Mouse (Mus musculus) left cerebral cortex, adult 11 months (tissue): Measurements from ENCODE around the gene Olfr617.
"Not testable (repeated sequence)": the region's sequence is repeated elsewhere in the genome, so short reads cannot be mapped to it uniquely, and the experiment has no call there.

Source experiments
- DNase-seq: peaks from one replicate; pipeline ENCODE4 v3.0.0; 2022; ENCODE audit warnings: low spot score

Gene Olfr617

DNA sequence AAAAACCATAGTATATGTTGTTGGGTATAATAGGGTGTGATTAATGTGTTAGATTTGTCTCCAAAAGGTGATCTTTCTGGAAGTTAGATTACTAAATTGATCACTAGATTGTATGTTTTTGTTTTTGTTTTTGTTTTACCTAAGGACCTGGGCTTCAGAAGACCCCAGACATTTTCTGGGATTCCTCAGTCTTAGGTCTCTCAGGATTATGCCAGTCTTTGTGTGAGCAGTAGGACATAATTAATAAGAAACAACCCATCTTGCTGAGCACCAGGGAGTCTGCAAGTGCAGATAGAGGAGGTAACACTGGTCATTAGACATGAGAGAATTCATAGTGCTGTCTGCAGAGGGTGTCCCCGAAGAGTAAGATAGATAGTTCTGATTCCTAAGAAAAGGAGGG is at the start of gene Olfr617:
TSS of gene Olfr617 (plus strand) at position 301 of the 400 bp plus-strand sequence.
- DNase-seq = no peak

DNA sequence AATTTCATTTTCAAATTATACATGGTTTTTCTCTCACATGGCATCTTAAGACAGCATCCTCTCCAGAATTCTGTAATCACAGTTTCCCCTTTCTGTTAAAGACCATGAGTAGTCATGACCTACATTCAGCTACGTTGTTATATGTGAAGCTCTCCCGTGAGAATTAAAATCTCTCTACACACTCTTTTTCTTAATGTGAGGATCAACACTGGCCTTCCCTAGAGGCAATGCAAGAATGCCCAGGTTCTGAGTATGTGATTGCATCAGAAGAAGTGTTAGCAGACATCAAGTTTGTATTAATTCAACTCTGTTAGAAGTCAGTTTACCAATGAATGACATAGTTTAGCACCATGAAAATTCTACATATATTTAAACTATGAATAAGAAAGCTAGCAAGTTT is 30.2 kb upstream of the Olfr617 start, which contains the start of gene Olfr612:
TSS of gene Olfr612 (minus strand) at position 101 of the 400 bp plus-strand sequence.
- not testable (repeated sequence) for DNase-seq

DNA sequence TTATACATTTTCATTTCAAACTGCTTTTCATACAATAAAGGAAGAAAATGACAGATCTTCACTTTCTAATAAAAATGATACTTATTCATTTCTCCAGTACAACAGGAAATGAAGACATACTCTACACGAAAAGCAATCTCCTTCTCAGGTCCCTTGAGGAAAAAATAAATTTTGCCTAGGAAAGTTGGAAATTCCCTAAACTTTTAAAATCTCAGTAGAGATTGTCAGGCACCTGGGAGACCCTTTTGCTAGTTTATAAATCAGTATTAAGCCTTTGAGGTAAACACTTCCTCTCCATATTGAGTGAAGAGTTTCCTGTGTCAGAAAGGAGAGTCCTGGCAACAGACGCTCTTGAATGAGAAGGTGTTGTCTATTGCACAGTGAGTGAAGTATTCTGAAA is 25.1 kb upstream of the Olfr617 start, which contains the start of gene Olfr613:
TSS of gene Olfr613 (plus strand) at position 301 of the 400 bp plus-strand sequence.
- DNase-seq = no peak

DNA sequence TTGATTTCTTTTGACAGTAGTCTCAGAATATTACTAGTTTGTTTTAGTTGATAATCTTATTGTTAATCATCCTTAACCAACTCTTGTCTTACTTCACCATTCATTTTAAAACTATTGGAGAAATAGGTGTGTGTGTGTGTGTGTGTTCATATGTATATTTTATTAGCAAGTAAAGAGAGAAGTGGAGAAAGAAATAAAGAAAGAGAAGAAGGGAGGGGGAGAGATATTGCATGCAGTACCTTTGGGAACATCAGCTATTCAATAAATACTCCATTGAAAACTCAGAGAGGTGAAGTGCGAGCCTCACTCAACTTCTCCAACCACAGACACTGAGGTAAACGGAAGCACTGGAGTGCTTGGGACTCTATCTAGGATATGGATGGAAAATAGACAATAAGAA is 17.1 kb upstream of the Olfr617 start, which contains the start of gene Olfr615:
TSS of gene Olfr615 (plus strand) at position 301 of the 400 bp plus-strand sequence.
- DNase-seq = no peak

DNA sequence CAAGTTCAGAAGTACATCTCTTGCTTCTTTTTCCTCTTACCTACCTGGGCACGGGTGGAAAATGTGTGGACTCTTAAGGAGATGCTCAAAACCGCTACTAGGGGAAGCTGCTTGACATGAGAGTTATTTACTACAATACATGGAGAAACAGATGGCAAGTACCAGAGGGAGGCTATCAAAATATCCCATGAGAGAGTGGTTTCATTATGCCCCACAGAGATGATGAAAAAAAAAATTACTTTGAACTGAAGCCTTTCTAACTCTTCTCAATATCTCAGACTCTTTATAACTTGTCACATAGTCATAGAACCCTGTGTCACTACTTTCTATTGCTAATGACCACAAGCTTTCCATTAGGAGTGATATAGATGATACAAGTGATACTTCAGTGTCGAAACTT is 3.8 kb upstream of the Olfr617 start, which contains the start of gene Olfr616:
TSS of gene Olfr616 (minus strand) at position 101 of the 400 bp plus-strand sequence.
- DNase-seq = no peak

DNA sequence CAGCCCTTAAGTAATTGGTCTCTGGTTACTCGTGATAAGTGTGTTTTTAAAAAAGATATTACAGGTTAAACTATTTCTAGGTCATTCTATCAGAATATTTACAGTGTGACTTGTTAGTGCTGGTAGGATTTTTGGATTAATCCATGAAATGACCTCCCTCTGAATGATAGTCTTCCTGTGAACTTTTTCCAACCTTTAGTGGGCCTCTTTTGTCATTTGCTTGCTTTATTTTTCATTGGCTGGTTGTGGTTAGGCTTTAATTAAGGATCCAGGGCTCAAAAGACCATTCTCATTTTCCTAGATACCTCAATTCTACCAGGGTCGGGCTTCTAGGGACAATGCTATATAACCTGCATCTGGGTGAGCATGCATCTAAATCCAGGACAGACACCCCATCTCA is 16.9 kb downstream of the Olfr617 start, which contains the start of gene Olfr618:
TSS of gene Olfr618 (plus strand) at position 301 of the 400 bp plus-strand sequence.
- no peak for DNase-seq

DNA sequence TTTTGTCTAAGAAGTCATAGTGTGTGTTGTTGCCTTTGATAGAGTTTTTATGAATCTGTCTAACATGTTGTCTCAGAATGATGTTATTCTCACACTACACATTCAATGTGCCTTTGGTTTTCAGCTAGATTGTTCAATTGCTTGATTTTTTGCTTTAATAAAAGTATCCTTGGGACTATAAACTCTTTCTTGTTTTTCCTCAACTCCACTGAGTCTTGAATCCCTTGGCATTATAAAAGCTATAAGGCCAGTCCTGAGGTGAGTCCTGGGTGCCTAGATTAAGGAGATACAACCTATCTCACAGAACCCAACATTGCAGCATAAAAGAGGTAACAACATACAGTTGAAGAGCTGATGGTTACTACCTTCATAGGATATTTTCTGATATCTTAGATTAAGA is 27.4 kb downstream of the Olfr617 start, which contains the start of gene Olfr619:
TSS of gene Olfr619 (plus strand) at position 301 of the 400 bp plus-strand sequence.
- no peak for DNase-seq

DNA sequence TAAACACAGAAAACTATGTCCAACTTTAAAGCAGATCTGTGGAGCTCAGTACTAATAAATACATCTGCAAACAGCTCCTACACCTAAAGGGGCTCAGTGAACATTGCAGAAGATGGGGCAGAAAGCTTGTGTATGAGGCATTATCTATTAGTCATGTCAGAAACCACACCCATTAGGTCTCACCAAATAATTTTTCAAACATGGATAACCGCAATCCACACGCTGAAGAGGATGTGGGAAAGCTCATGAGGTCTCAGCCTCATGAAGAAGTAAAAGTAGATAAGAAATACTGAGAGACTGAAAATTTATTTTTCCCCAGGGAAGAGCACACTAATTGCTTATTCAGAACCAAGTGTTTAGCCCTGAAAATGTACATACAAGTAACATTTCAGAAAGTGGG is 34.6 kb downstream of the Olfr617 start:
- no peak for DNase-seq

DNA sequence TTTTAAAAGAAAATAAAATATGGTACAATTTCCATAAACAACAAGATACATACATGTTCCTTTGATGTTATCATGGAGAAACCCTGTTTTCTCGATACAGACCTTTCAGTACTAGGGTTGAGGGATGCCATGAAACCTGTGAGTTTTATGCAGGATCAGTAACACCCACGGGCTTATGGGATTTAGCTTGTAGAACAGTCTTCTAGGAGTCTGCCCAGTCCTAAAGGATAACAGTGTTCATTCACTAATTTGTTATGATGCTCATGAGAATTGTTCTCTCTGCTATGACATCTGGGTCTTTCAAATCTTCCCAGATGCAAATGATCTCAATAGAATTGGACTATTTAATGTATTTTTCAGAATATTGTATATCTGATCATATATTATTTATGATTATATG is 39.6 kb downstream of the Olfr617 start, which contains the start of gene Olfr620:
TSS of gene Olfr620 (minus strand) at position 101 of the 400 bp plus-strand sequence.
- no peak for DNase-seq
